Mouse (Mus musculus) cerebellum, adult 9-10 months (tissue): ENCODE results near the gene Vmn1r206.
"Not testable (repeated sequence)": the region's sequence is repeated elsewhere in the genome, so short reads cannot be mapped to it uniquely, and the experiment has no call there.

ENCODE experiments used
- DNase-seq: peaks from one replicate; pipeline ENCODE4 v3.0.0; 2022

Vmn1r206 gene

GRCm38 (mm10) chr13:22624151-22624550 is at the start of gene Vmn1r206:
TSS of gene Vmn1r206 (minus strand) at chr13:22624251.
- not testable (repeated sequence) for DNase-seq

GRCm38 (mm10) chr13:22592900-22593299 is 31.2 kb downstream of the Vmn1r206 start, which contains the start of gene Vmn1r205:
TSS of gene Vmn1r205 (minus strand) at chr13:22593000.
- no peak for DNase-seq

- DNase-seq, result not testable (repeated sequence)
These were observed 40.7 kb downstream of the Vmn1r206 start for GRCm38 (mm10) chr13:22583336-22583735.

GRCm38 (mm10) chr13:22574911-22575310 is 49.1 kb downstream of the Vmn1r206 start:
- not testable (repeated sequence) for DNase-seq
